Mouse (Mus musculus) kidney, postnatal 10 days (tissue): ENCODE measurements around the gene Shisal1.

Source experiments
- DNase-seq: peaks from one replicate; pipeline ENCODE4 v3.0.0; 2021; ENCODE audit warnings: mixed read lengths

Shisal1 gene

GRCm38 (mm10) chr15:84446997-84447396, at the start of gene Shisal1:
Gene Shisal1 (minus strand): TSS chr15:84447097.
- no peak for DNase-seq

- DNase-seq, result no peak
These were observed 43.6 kb upstream of the Shisal1 start for GRCm38 (mm10) chr15:84490486-84490885.

- DNase-seq, result no peak
These were observed 37.4 kb upstream of the Shisal1 start for GRCm38 (mm10) chr15:84484255-84484654.

- DNase-seq, result peak; percentile 82
These were observed 36.7 kb upstream of the Shisal1 start for GRCm38 (mm10) chr15:84483622-84484021.

- DNase-seq, result peak; percentile 29
These were observed 34.5 kb upstream of the Shisal1 start for GRCm38 (mm10) chr15:84481259-84481877.

GRCm38 (mm10) chr15:84469391-84469790, 22.5 kb upstream of the Shisal1 start:
- no peak for DNase-seq

- no peak for DNase-seq
These were observed 20.9 kb upstream of the Shisal1 start for GRCm38 (mm10) chr15:84467761-84468160.

GRCm38 (mm10) chr15:84466458-84467267, 19.8 kb upstream of the Shisal1 start:
- no peak for DNase-seq

- no peak for DNase-seq
These were observed 14.5 kb upstream of the Shisal1 start for GRCm38 (mm10) chr15:84461429-84461828.

GRCm38 (mm10) chr15:84458983-84459382, 12.1 kb upstream of the Shisal1 start:
- DNase-seq, result no peak

GRCm38 (mm10) chr15:84455286-84455685, 8.4 kb upstream of the Shisal1 start:
- DNase-seq, result no peak

GRCm38 (mm10) chr15:84453091-84453490, 6.2 kb upstream of the Shisal1 start:
- DNase-seq, result no peak

- peak; percentile 66 for DNase-seq
These were observed 3.7 kb upstream of the Shisal1 start for GRCm38 (mm10) chr15:84450441-84451183.

GRCm38 (mm10) chr15:84445812-84446716, 833 bp downstream of the Shisal1 start:
- peak; percentile 34 for DNase-seq

GRCm38 (mm10) chr15:84444181-84444580, 2.7 kb downstream of the Shisal1 start:
- peak; percentile 62 for DNase-seq

GRCm38 (mm10) chr15:84443631-84444030, 3.3 kb downstream of the Shisal1 start:
- peak; percentile 68 for DNase-seq

- DNase-seq, result no peak
These were observed 5.1 kb downstream of the Shisal1 start for GRCm38 (mm10) chr15:84441682-84442315.

GRCm38 (mm10) chr15:84440820-84441219, 6.1 kb downstream of the Shisal1 start:
- DNase-seq, result peak; percentile 37

- DNase-seq, result no peak
These were observed 13.2 kb downstream of the Shisal1 start for GRCm38 (mm10) chr15:84433586-84434185.

- DNase-seq, result no peak
These were observed 16.4 kb downstream of the Shisal1 start for GRCm38 (mm10) chr15:84430482-84430881.

GRCm38 (mm10) chr15:84427624-84428023, 19.3 kb downstream of the Shisal1 start:
- no peak for DNase-seq
